Mouse (Mus musculus) heart, embryonic 13.5 days (tissue): ENCODE results near the gene Rps6kb2. TPM values are rescaled to one million over a fixed set of nuclear protein-coding genes. Genes with fewer than 3 reads are reported as not detected.

ENCODE experiments used
- ATAC-seq: fragments of 200-750 bp; cut with Nextera tagmentation; 2 replicates; pipeline ENCODE4 v1.8.0; 2017; ENCODE audit warnings: moderate TSS enrichment; ENCODE audit not compliant: insufficient number of reproducible peaks, low FRiP score, low TSS enrichment; ENCODE audit errors: extremely low read depth
- H3K27ac ChIP-seq: fragments of 300-500 bp; sonication (generic); replicated peaks from 2 replicates; pipeline ENCODE4 v1.5.1; 2015; ENCODE audit warnings: moderate library complexity, mild to moderate bottlenecking, inconsistent platforms
- H3K27me3 ChIP-seq: fragments of 300-500 bp; sonication (generic); replicated peaks from 2 replicates; pipeline ENCODE4 v1.6.1; 2015; ENCODE audit warnings: mild to moderate bottlenecking, inconsistent platforms
- H3K36me3 ChIP-seq: fragments of 300-500 bp; sonication (generic); 2 replicates; pipeline ENCODE4 v1.6.1; 2015; ENCODE audit warnings: mild to moderate bottlenecking, inconsistent platforms
- H3K4me1 ChIP-seq: fragments of 300-500 bp; sonication (generic); 2 replicates; pipeline ENCODE4 v1.6.1; 2015; ENCODE audit warnings: inconsistent platforms
- H3K4me2 ChIP-seq: fragments of 300-500 bp; sonication (generic); 2 replicates; pipeline ENCODE4 v1.6.1; 2015; ENCODE audit warnings: inconsistent platforms, mild to moderate bottlenecking, moderate library complexity
- H3K4me3 ChIP-seq: fragments of 300-500 bp; sonication (generic); 2 replicates; pipeline ENCODE4 v1.5.1; 2015; ENCODE audit warnings: moderate library complexity, mild to moderate bottlenecking, inconsistent platforms
- H3K9ac ChIP-seq: fragments of 300-500 bp; sonication (generic); 2 replicates; pipeline ENCODE4 v1.6.1; 2015; ENCODE audit warnings: inconsistent platforms, mild to moderate bottlenecking, moderate library complexity
- H3K9me3 ChIP-seq: fragments of 300-500 bp; sonication (generic); 2 replicates; pipeline ENCODE4 v1.6.1; 2016; ENCODE audit warnings: inconsistent platforms
- WGBS: fragments of 180-500 bp; shearing (Covaris S2); methylation state at CpG from one replicate; pipeline ENCODE4 v1.1.7; 2015; ENCODE audit warnings: mixed read lengths; 5-methylcytosine and 5-hydroxymethylcytosine counted together
- polyA plus RNA-seq: library from polyadenylated mRNA; unstranded; fragments of >200 nt; fragmentation: Nextera tagmentation; extraction: Ambion mirVana; gene quantifications from 2 replicates; pipeline ENCODE4 v1.2.1, GENCODE M21; 2015

Gene Rps6kb2
- polyA plus RNA-seq, 1 experiment from 2014 or later: 46.0 TPM

GRCm38 (mm10) chr19:4152445-4153231, 10.5 kb downstream of the Rps6kb2 start:
- H3K9ac ChIP-seq: 0 out of 2 replicates have a peak overlapping the region, but pooled peaks have one; percentile 16
- no peaks in the 10 kb centered on the region for H3K9me3 ChIP-seq
- H3K4me3 ChIP-seq: no peak overlapping the region
- no peak overlapping the region for H3K4me2 ChIP-seq
- no peak for ATAC-seq
- H3K36me3 ChIP-seq: peaks cover 65% of the 10 kb centered on the region
- no peaks in the 10 kb centered on the region for H3K27me3 ChIP-seq
- H3K4me1 ChIP-seq: peaks cover 41% of the 10 kb centered on the region
- WGBS: 84% methylated on average over 8 of the region's 8 CpGs
- no peak overlapping the region; the same call in 1 of the 2 replicates for H3K27ac ChIP-seq

- WGBS: 81% methylated on average over 5 of the region's 5 CpGs
- peaks cover 57% of the 10 kb centered on the region for H3K36me3 ChIP-seq
These were observed 11.3 kb downstream of the Rps6kb2 start for GRCm38 (mm10) chr19:4151898-4152297.

DNA sequence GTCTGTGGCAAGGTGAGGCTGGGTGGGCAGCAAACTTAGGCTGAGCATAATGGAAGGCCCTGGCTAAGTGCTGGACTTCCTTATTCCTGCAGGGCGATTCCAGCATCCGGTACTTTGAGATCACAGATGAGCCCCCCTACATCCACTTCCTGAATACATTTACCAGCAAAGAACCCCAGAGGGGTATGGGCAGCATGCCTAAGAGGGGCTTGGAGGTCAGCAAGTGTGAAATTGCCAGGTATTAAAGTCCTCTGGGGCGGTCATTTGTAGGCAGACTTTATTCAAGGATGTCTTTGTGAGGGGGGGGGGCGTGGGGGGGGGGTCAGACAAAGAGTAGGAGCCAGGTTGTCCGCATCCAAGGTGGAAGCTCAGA, 11.7 kb downstream of the Rps6kb2 start:
- Histone ChIP-seq H3K4me3 (no peak overlapping the region), H3K36me3 (peaks cover 53% of the 10 kb centered on the region), H3K4me1 (peaks cover 42% of the 10 kb centered on the region), H3K27ac (no peak overlapping the region), H3K9me3 (no peaks in the 10 kb centered on the region), H3K27me3 (no peaks in the 10 kb centered on the region), H3K9ac (0 out of 2 replicates have a peak overlapping the region, but pooled peaks have one; percentile 59), H3K4me2 (no peak overlapping the region)
- ATAC-seq: no peak
- WGBS: 78% methylated on average over 5 of the region's 5 CpGs

More at GRCm38 (mm10) chr19:4151898-4152297, 11.3 kb downstream of the Rps6kb2 start:
- H3K4me3 ChIP-seq: no peak overlapping the region
- H3K27ac ChIP-seq: no peak overlapping the region
- no peak overlapping the region for H3K4me2 ChIP-seq
- peaks cover 42% of the 10 kb centered on the region for H3K4me1 ChIP-seq
- ATAC-seq: no peak
- no peak overlapping the region for H3K9ac ChIP-seq
- no peaks in the 10 kb centered on the region for H3K9me3 ChIP-seq
- H3K27me3 ChIP-seq: no peaks in the 10 kb centered on the region

GRCm38 (mm10) chr19:4150567-4151487, 12.3 kb downstream of the Rps6kb2 start:
- Histone ChIP-seq H3K9ac (peak overlapping the region; percentile 59), H3K4me1 (peaks cover 42% of the 10 kb centered on the region), H3K27me3 (no peaks in the 10 kb centered on the region), H3K27ac (no peak overlapping the region), H3K4me2 (no peak overlapping the region), H3K36me3 (peaks cover 46% of the 10 kb centered on the region), H3K9me3 (peaks cover 2% of the 10 kb centered on the region; the same call in 1 of the 2 replicates), H3K4me3 (no peak overlapping the region)
- WGBS: 85% methylated on average over 22 of the region's 22 CpGs
- no peak for ATAC-seq

DNA sequence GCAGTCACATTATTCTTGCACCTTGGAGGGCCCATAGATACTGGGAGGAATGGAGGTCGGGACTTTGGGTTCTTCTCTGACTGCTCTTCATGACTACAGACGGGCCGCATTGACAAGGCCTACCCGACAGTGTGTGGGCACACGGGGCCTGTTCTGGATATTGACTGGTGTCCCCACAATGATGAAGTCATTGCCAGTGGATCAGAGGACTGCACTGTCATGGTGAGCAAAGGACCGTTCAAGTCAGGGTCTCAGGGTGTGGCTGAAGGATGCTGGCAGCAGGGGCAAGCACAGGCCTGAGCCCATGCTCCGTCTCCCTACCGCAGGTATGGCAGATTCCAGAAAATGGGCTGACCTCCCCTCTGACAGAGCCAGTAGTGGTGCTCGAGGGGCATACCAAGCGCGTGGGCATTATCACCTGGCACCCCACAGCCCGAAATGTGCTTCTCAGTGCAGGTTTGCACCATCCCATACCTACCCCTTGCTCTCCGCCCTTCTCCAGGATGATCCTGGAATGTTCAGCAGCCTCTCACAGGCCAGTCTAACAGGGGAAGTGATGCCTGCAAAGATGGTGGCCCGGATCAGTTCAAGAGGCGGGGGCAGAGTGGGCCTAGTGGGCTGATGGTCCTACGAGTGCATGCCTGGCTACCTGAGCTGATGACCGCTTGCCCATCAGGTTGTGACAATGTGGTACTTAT, 13.2 kb downstream of the Rps6kb2 start:
- ATAC-seq: no peak
- Histone ChIP-seq H3K27ac (no peak overlapping the region), H3K27me3 (no peaks in the 10 kb centered on the region), H3K36me3 (peaks cover 44% of the 10 kb centered on the region), H3K4me1 (peaks cover 42% of the 10 kb centered on the region), H3K4me2 (peak overlapping the region; percentile 88), H3K9me3 (peaks cover 5% of the 10 kb centered on the region; the same call in 1 of the 2 replicates), H3K4me3 (peak overlapping the region; percentile 84; the same call in 1 of the 2 replicates), H3K9ac (peak overlapping the region; percentile 91)
- 90% methylated on average over 17 of the region's 17 CpGs for WGBS

DNA sequence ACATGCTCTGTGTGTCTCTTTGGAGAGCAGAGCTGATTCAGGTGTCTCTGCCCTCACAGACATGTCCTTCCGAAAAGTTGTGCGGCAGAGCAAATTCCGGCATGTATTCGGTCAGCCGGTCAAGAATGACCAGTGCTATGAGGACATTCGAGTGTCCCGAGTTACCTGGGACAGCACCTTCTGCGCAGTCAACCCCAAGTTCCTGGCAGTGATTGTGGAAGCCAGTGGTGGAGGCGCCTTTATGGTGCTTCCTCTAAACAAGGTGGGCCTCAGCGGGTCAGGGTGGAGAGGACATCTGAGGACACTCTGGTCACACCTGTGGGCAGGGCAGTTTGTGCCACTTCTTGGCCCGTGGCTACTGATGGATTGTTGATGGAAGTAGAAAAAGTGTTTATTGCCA, 13.9 kb downstream of the Rps6kb2 start:
- Histone ChIP-seq H3K9ac (peak overlapping the region; percentile 91), H3K36me3 (peaks cover 44% of the 10 kb centered on the region), H3K27me3 (no peaks in the 10 kb centered on the region), H3K4me1 (peaks cover 42% of the 10 kb centered on the region), H3K4me2 (peak overlapping the region; percentile 88), H3K9me3 (peaks cover 5% of the 10 kb centered on the region; the same call in 1 of the 2 replicates), H3K4me3 (peak overlapping the region; percentile 84), H3K27ac (no peak overlapping the region; the same call in 1 of the 2 replicates)
- 81% methylated on average over 11 of the region's 11 CpGs for WGBS
- ATAC-seq: no peak

- WGBS: 3% methylated on average over 8 of the region's 8 CpGs
- Histone ChIP-seq H3K4me2 (peak overlapping the region; percentile 88), H3K27me3 (no peaks in the 10 kb centered on the region), H3K36me3 (peaks cover 40% of the 10 kb centered on the region), H3K27ac (peak overlapping the region; percentile 76), H3K9me3 (peaks cover 5% of the 10 kb centered on the region; the same call in 1 of the 2 replicates), H3K4me1 (peaks cover 42% of the 10 kb centered on the region), H3K9ac (peak overlapping the region; percentile 91), H3K4me3 (peak overlapping the region; percentile 84)
- no peak for ATAC-seq
These were observed 14.3 kb downstream of the Rps6kb2 start for GRCm38 (mm10) chr19:4148819-4149218.

- Histone ChIP-seq H3K27ac (peak within 1 kb of the TSS; percentile 76), H3K9ac (peak within 1 kb of the TSS; percentile 91), H3K27me3 (no peaks in the 10 kb centered on the region), H3K4me2 (peak within 1 kb of the TSS; percentile 88), H3K4me3 (peak within 1 kb of the TSS; percentile 84), H3K36me3 (peaks cover 36% of the 10 kb centered on the region), H3K4me1 (peaks cover 41% of the 10 kb centered on the region), H3K9me3 (peaks cover 5% of the 10 kb centered on the region; the same call in 1 of the 2 replicates)
- ATAC-seq: peak; percentile 91
- 0% methylated on average over 30 of the region's 33 CpGs for whole genome bisulfite sequencing
These were observed 14.7 kb downstream of the Rps6kb2 start, which contains the start of gene Coro1b for GRCm38 (mm10) chr19:4148491-4148806. Coro1b (plus strand) TSS chr19:4148619.

- H3K27ac ChIP-seq: peak overlapping the region; percentile 41; the same call in 1 of the 2 replicates
- 40% methylated on average over 9 of the region's 9 CpGs for WGBS
These were observed 15.2 kb downstream of the Rps6kb2 start for GRCm38 (mm10) chr19:4147782-4148490.

DNA sequence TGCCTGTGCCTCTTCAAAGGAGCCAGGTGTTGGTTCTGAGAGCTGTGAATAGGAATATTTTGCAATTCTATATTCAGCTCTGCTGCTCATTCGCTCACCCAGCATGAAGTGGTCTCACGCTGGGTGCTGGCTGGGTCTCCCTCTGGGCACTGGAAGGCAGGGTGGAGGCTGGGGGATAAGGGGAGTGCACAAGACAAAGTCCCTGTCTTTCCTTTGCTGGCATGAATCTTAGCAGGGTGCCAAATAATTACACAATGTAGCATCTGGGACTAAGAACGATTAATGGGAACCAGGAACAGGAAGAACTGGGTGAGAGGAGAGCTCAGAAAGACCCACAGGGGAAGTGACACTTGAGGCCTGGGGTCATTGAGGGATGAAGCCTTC, 16.1 kb downstream of the Rps6kb2 start:
- Histone ChIP-seq H3K9me3 (peaks cover 5% of the 10 kb centered on the region; the same call in 1 of the 2 replicates), H3K27me3 (no peaks in the 10 kb centered on the region), H3K4me2 (no peak overlapping the region), H3K9ac (0 out of 2 replicates have a peak overlapping the region, but pooled peaks have one; percentile 91), H3K4me1 (peaks cover 30% of the 10 kb centered on the region), H3K4me3 (no peak overlapping the region), H3K36me3 (peaks cover 22% of the 10 kb centered on the region), H3K27ac (no peak overlapping the region)
- ATAC-seq: no peak
- 49% methylated on average over 3 of the region's 3 CpGs for WGBS

More at GRCm38 (mm10) chr19:4147782-4148490, 15.2 kb downstream of the Rps6kb2 start:
- Histone ChIP-seq H3K4me3 (peak overlapping the region; percentile 84), H3K4me1 (peaks cover 36% of the 10 kb centered on the region), H3K9ac (peak overlapping the region; percentile 91), H3K4me2 (peak overlapping the region; percentile 88), H3K9me3 (peaks cover 5% of the 10 kb centered on the region; the same call in 1 of the 2 replicates), H3K27me3 (no peaks in the 10 kb centered on the region), H3K36me3 (peaks cover 31% of the 10 kb centered on the region)
- no peak for ATAC-seq
